Mouse (Mus musculus) bone marrow macrophage, adult 2 months (primary cell): ENCODE data around the gene Gck.

Source experiments
- CTCF ChIP-seq: IDR thresholded peaks from 2 replicates; pipeline ENCODE4 v1.5.1; 2012; ENCODE audit warnings: low read depth, mild to moderate bottlenecking, low read length, moderate library complexity
- POLR2A ChIP-seq: IDR thresholded peaks from 2 replicates; pipeline ENCODE4 v1.6.1; 2012; ENCODE audit warnings: mild to moderate bottlenecking, low read depth, low read length, borderline replicate concordance

DNA sequence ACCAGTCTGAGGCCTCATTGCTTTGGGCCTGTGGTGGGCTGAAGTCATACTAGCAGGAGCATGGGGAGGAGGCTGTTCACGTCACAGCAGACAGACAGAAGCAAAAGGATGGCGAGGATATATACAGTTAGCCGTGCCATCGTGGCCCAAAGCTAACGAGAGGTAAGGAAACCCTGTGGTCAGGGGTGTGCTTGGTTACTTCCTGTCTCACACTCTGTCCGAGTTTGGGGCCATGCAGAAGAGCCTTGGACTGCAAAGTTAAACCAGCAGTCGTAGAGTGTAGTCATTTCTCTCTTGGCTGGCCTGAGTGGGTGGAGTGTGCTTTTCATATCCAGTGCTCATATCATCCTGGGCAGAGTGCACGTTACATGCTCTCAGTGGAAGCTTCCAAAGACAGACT is 67.4 kb downstream of the Gck start:
- TF ChIP-seq CTCF (no peak), POLR2A (no peak)
